Mouse (Mus musculus) megakaryocyte, adult 5-6 weeks (primary cell): Measurements from ENCODE around the gene Rnf216. TPM values are rescaled to one million over a fixed set of nuclear protein-coding genes. Genes with fewer than 3 reads are reported as not detected.

ENCODE experiments used
- ATAC-seq: 2 replicates; pipeline ENCODE4 v1.8.0; 2016; ENCODE audit warnings: mild to moderate bottlenecking, inconsistent platforms; ENCODE audit not compliant: poor library complexity, severe bottlenecking
- total RNA-seq, 2 experiments: library from RNA; stranded (forward) in 1 of 2; stranded (reverse) in 1 of 2; fragments of 153-499, 151-499 nt in 1 of 2; fragments of 221-1000, 200-1000 nt in 1 of 2; gene quantifications; 2 replicates each; pipeline versions ENCODE4 v1.2.3 to v1.2.4; 2015 to 2017

Rnf216 gene
- total RNA-seq, 2 experiments from 2014 or later, result 38.1 to 44.1 TPM

DNA sequence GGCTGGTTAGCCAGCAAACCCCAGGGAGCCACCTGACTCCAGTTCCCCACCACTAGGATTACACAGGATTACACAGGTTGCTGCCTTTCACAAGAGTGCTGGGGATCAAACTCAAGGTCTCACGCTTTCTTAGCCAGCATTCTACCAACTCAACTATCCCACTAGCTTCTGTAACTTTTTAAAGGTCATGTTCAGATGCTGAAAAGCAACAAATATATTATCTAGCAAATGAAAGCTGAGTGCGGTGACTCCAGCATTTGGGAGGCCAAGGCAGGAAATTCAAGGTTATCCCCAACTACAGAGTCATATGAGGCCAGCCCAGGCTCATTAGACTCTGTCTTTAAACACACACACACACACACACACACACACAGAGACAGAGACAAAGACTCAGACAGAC lies 9.6 kb downstream of the Rnf216 start:
- no peak for ATAC-seq

- no peak for ATAC-seq
Observed at GRCm38 (mm10) chr5:143101626-143102025, 11.2 kb downstream of the Rnf216 start.

GRCm38 (mm10) chr5:143095256-143095655 lies 17.5 kb downstream of the Rnf216 start:
- no peak for ATAC-seq

DNA sequence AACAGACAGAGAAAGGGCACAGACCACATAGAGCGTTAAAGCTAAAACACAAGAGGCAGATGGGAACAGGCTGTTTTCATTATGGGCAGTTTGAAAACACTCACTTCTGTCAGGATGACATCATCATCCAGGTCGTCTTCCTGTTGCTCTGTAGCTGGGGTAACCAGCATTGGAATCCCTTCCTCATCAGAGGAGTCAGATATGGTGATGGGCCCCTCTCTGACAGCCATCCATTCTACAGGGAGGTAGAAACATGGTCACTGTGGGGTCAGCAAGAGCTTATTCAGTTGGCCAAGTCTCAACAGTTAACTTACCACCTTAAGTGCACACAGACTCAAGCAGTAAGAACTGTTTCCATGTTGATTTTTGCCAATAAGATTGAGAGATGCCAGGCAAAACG lies 19.9 kb downstream of the Rnf216 start:
- no peak for ATAC-seq

GRCm38 (mm10) chr5:143084898-143085297 lies 27.9 kb downstream of the Rnf216 start:
- peak; percentile 49; the same call in 1 of the 2 replicates for ATAC-seq

- no peak for ATAC-seq
Observed at GRCm38 (mm10) chr5:143079806-143080205, 33.0 kb downstream of the Rnf216 start.

- no peak for ATAC-seq
Observed at GRCm38 (mm10) chr5:143076603-143077143, 36.1 kb downstream of the Rnf216 start.

- no peak for ATAC-seq
Observed at GRCm38 (mm10) chr5:143075987-143076386, 36.8 kb downstream of the Rnf216 start.

- no peak for ATAC-seq
Observed at GRCm38 (mm10) chr5:143069048-143069447, 43.7 kb downstream of the Rnf216 start.

GRCm38 (mm10) chr5:143068382-143068781 lies 44.4 kb downstream of the Rnf216 start:
- no peak for ATAC-seq

GRCm38 (mm10) chr5:143066551-143066958 lies 46.2 kb downstream of the Rnf216 start:
- peak; percentile 95 for ATAC-seq

DNA sequence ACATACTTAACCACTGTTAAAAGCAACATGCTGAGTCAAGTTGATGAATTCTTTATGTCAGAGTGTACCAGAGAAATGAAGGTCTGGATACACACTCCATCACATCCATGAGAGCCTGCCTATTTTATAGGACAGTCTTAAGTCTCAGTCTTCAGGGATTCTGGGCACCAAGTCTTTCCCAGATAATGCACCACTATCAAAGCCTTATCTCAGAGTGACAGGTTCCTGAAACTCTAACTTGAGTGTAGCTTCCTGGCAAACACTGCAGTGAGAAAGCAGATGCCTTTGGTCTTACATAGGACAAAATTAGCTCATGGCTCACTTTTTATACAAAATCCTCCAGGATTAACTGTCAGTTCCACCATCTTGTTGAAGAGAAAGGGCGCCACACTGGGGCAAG lies 46.7 kb downstream of the Rnf216 start:
- ATAC-seq, result no peak

DNA sequence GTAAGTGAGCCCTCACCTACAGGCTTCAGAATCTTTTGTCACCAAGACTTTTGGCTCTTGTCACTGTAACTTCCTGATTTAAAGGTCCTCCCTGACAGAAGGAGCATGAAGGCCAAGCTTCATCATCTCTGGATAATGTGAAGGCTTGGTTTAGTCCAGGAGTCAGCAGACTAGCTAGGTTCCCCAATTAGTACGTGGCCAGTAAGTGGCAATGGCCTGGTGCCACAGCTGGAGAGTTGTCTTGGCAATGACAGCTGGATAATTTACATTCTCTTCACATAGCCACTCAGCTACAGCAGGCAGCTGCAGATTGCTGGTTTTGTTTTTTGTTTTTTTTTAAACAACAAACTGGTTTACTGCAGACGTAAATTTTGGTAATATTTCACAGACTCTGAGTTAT lies 47.6 kb downstream of the Rnf216 start:
- no peak for ATAC-seq

DNA sequence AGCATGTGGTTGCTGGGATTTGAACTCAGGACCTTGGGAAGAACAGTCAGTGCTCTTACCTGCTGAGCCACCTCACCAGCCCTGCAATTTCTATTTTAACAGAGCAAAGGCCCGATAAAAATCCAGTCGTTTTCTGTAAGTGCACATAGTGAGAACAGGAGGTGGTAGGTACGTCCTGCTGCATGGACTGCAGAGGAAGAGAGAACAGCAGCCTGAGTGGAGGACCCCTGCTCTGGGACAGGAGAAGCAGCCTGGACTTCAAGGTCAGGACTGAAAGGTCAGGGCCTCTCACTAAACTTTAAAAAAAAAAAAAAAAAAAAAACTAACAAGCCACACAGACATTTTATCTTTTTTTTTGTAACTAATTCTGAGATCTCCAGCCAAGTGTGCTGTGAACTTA lies 50.5 kb downstream of the Rnf216 start:
- ATAC-seq, result no peak

DNA sequence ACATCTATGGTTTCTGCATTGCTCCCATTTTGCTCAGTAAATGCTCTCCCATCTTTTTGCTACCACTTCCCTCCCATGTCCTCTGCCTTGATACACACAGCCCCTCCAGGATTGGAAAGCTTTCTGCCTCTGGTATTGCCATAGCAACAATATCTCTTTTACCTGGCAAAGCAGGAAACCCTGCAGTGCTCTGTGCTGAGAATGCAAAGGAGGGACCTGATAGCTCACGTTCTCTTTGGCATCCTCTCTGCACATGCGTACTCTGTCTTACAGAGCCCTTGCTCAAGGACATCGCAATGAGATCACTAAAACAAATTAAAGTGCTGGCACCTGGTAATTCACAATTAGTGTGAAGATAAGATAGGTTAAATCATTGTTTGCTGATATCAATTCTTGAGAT lies 51.3 kb downstream of the Rnf216 start:
- ATAC-seq, result no peak

DNA sequence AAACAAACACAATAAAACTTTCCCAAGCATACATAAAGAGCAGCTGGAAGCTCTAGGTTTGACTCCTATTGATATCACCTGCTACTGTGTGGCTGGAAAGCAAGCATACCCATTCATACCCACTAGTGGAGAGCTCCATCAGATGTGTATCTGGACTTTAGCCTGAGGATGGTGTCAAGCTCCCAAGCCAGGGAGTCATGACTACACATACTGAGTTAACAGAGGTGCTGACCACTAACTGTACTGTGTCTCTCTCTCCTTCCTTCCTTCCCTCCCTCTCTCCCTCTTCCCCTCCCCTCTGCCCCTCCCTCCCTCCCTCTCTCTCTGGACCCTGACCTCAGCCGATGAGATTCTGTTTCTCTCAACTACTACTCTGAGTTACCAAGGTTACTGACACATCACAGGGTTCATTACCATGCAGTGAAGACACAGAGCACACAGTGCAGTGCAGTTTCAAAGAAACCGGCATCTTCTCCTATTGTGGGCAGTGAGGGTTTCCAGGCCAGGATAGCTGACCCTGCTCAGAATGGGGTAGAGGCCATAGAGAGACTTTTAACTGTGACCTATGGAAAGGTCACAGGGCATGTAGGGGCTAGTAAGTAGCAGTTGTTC lies 51.9 kb downstream of the Rnf216 start:
- ATAC-seq, result no peak

DNA sequence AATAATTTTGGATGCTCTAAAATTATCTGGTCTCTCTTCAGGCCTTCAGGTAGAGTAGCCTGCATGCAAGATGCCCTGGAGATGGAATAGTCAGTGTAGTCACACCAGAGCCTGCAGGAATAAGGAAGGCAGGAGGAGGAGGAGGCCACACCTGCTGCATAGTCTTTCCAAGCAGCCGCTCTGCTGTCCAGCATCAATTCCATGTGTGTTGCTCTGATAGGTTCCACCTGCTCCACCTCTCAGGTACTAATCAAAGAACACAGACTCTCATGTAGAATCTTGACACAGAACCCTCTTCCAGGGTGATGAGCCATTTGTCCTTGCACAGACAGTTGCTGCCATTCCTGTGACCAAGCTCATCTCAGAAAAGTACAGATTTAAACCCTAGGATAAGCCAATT lies 52.8 kb downstream of the Rnf216 start:
- ATAC-seq, result no peak

DNA sequence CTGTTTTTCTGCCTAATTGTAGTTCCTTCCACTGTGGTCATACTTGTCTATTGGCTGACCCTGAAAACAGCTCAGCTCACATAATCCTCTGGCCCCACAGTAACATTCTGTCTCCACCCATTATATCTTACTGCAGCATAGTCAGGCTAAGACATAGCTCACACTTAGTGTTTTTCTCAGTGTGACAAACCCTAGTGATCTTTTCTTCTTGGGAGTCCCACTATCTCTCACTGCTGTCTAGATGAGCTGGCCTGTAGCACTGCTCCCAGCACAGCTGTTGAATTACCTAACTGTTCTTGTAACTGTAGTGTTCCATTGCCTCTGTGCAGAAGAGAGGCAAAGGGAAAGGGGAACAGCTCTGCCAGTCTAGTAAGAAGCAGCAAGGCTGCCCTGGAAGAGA lies 53.6 kb downstream of the Rnf216 start:
- ATAC-seq, result peak; percentile 52

DNA sequence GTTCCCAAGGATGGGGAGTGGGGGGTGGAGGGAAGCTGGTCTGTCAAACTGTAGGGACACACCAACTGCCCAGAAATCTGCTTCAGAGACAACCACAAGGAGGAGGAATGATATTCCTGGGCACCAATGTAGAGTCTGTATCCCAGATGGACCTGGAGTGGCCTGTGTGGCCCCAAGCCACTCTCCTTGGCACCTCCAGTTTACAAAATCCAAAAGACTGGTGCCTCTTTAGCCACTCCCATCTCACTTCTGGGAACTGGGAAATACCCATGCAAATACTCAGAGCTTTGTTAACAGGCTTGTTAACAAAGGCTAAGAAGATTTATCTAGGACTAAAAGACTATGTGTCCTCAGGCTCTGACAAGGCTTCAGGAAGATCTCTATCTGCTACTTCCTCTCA lies 54.1 kb downstream of the Rnf216 start:
- no peak for ATAC-seq

DNA sequence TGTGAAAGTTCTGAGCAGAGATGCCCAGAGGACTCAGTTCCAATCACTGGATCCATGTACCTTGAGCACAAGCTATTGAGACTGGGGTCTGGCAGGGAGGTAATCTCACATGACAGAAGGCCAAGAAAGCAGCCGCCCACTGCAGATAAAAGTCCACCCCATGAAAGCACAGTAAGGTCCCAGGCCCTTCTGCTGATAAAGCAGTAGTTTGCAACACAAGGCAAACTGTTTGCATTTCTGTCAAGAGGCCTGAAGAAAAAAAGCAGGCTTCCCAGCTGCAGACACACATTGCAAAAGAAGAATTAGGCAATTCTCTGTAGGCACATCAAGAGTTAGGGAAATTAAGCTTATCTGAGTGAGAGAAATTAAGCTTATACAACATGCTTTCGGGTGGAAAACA lies 54.6 kb downstream of the Rnf216 start:
- ATAC-seq, result peak; percentile 28; the same call in 1 of the 2 replicates

- ATAC-seq, result no peak
Observed at GRCm38 (mm10) chr5:143057753-143058152, 55.0 kb downstream of the Rnf216 start.

DNA sequence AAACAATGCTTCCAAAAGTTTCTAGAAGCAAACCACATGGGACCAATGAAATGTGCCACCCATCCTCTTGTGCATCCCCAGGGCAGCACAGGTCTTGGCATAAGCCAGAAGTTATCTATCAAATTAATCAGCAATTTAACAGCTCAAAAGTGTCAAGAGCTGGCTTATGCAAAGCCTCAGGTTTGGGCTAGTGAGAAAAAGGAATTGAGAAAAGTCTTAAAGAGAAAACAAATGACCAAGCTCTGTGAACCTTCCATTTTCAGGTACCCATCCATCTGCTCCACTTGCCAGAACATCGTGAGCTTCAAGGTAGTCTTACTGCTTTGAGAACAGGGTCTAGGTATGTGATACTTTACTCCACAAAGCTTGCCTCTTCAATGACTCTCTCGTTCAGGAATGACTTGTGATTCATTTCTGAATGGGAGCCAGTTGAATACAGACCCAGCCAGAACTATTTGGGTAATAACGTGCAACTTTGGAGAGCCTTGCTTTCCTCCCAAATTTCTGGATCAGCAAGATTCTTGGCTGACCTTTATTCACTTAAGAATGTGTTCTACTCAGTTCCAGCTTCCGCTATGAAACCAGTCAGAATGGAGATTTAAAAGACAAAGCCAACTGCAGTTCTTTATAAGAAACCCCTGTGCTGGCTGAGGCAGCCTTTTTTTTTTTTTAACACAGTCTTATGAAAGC lies 56.5 kb downstream of the Rnf216 start:
- no peak for ATAC-seq
